Mouse (Mus musculus) cerebellum, adult 18-20 months (tissue): ENCODE measurements around the gene Ftl1.
"Not testable (repeated sequence)": the region's sequence is repeated elsewhere in the genome, so short reads cannot be mapped to it uniquely, and the experiment has no call there.

Experiments used
- DNase-seq, 2 experiments: peaks; one replicate each; pipeline ENCODE4 v3.0.0; 2021

Gene Ftl1

GRCm38 (mm10) chr7:45475291-45475969 is 15.7 kb upstream of the Ftl1 start:
- DNase-seq, result peak; percentile 60 to 65

GRCm38 (mm10) chr7:45470869-45471268 is 11.2 kb upstream of the Ftl1 start:
- peak; percentile 81 to 82 for DNase-seq

DNA sequence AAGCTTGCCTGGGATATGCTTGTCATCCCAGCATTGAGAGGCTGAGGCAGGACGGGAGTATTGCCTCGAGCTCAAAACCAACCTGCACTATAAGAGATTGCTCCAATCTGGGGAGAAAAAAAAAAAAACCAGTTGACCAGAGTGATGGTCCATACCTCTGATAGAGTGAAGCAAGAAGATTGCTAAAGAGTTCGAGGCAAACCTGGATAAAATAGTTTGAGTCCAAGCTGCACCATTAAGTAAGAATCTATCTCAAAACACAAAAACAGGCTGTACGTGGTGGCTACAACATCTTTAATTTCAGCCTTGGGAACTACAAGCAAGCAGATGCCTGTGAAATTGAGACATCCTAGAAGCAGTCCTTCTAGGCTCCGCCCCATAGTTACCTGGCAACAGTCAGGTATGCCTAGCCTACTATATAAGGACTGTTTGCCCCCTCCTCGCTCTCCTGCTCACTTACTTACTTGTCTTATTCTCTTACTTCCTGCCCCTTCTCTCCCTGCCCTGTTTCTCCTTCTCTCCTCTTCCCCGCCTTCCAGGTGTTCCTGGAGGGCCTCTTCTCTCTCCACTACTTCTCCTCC is 7.5 kb upstream of the Ftl1 start:
- DNase-seq, result peak in 1 of 2 experiments; percentile 35

- peak; percentile 98 to 99 for DNase-seq
Measured at GRCm38 (mm10) chr7:45466283-45467089, 6.8 kb upstream of the Ftl1 start, which contains the start of gene Bax. Bax (minus strand) TSS chr7:45466898.

DNA sequence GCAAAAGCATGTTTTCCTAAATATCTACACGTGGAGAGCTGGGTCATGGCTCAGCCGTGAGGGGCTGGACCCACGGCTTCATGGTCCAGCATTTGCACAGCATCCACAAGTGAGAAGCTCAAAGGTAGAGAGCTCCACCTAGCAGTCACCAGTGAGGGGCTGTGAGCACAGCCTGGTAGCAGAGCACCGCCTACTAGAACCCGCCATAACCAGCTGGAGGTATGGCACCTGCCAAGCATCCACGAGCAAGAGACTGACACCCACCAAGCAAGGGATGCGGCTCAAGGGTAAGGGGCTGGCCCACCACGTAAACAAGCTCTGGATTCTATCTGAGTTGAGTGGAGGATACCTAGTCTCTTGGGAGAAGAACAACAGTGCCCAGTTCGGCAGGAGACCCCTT is 5.9 kb upstream of the Ftl1 start:
- no peak for DNase-seq

- peak in 1 of 2 experiments; percentile 21 for DNase-seq
Measured at GRCm38 (mm10) chr7:45465112-45465511, 5.4 kb upstream of the Ftl1 start.

GRCm38 (mm10) chr7:45463987-45464778 is 4.5 kb upstream of the Ftl1 start:
- DNase-seq, result no peak

GRCm38 (mm10) chr7:45462868-45463267 is 3.2 kb upstream of the Ftl1 start:
- DNase-seq, result not testable (repeated sequence)

GRCm38 (mm10) chr7:45462325-45462724 is 2.6 kb upstream of the Ftl1 start:
- DNase-seq, result no peak

DNA sequence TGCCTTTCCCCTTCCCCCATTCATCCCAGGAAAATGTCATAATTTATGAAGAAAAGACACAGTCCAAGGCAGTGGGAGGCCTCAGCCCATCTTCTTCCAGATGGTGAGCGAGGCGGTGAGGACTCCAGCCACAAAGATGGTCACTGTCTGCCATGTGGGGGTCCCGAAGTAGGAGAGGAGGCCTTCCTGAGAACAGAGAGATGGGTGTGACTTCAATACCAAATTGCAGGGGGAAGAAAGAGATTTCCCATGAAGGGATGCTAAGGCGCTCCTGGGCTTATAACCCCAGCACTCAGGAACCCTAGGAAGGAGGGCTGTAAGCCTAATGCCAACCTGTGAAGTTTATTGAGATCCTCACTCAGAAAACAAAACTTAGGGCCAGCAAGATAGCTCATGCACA is 2.1 kb upstream of the Ftl1 start:
- no peak for DNase-seq

- no peak for DNase-seq
Measured at GRCm38 (mm10) chr7:45461326-45461725, 1.6 kb upstream of the Ftl1 start.

DNA sequence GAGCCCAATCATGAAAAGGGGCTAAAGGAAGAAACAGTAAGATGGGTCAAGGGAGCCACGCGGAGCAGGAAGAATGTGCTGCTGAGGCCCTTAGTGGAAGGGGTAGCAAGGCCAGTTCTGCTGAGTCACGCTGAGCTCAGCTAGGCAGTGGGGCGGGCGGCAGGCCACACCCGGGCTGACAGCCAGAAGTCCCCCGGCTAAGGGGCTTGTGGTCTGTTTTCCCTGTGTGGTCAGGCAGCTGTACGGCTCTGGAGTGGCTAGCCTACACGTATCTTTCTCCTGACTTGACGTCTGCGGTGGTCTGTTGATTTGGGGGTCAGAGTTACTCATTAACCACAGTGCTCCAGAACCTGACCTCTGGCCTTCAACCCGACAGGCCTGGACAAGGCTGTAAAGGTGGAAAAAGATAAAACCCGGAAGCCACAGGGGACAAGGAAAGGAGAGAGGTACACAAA is 1.2 kb upstream of the Ftl1 start:
- DNase-seq, result peak in 1 of 2 experiments; percentile 34

DNA sequence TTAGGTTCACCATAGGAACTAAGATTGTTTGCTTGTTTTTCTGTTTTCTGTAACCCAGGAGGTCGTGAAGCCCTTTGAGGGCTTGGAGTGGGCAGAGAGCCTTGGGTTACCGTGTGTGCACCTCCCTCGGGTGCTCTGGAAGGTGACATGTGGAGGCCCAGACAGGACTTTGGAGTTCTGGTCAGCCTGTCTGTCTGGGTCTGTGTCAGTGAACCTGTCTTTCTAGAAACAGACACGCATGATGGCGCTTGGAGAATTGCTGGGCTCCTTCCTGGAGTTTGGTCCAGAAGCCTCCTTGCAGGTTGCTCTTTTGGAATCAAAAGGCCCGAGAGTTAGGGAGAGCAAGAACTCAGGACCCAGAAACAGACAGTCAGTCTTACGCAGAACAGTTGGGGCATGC is 693 bp upstream of the Ftl1 start:
- no peak for DNase-seq

DNA sequence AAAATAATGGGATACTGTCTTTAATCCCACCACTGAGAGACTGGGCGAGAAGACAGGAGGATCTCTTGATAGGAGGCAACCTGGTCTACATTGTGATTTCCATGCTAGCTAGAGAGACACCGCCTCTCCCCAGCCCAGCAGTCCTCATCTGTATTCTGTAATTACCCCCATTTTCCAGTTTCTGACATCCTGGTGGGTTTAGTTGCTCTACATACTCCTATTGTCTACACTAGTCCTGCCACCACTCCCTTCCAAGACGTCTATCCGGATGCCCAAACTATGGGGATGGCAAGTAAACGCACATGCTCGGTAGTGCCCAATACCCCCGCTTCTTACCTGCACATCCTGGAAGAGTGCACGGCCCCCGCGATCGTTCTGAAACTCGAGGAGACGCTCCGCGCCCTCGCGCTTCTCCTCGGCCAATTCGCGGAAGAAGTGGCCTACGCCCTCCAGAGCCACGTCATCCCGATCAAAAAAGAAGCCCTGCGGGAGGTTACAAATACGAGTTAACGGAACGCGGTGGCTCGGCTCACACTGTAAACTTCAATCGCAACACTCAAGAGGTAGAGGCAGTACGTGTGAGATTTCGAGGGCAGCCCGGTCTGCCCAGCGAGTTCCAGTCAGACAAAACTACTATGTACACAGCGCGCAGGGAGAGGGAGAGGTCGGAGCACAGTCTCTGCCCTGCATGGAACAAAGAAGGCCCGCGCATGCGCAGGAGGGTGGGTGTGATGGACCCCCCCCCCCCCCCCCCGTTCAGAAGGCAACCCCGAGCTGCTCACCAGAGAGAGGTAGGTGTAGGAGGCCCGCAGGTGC is 728 bp downstream of the Ftl1 start:
- DNase-seq, result peak; percentile 84 to 86

- DNase-seq, result no peak
Measured at GRCm38 (mm10) chr7:45457204-45458060, 2.3 kb downstream of the Ftl1 start.

DNA sequence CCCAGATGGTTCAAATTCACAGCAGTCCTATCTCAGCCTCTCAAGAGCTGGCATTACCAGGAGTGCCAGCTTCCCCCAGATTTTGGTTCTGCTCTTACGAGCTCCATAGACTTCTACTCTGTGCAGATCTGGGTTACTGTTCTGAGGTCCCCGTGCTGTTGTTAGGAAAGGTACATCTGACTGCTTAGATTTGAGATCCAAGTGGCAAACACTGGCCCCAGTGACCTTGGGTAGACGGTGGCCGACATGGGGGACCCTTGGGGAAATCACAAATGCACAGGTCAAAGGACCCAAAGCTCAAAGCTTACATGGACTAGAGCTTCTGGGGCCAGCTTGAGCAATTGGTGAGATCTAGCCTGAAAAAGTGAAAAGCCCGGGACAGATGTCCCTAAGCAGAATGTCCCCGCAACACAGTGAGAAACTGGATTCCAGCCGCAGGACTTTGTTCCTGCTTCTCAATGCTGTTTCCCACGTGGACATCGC is 2.9 kb downstream of the Ftl1 start:
- DNase-seq, result no peak

DNA sequence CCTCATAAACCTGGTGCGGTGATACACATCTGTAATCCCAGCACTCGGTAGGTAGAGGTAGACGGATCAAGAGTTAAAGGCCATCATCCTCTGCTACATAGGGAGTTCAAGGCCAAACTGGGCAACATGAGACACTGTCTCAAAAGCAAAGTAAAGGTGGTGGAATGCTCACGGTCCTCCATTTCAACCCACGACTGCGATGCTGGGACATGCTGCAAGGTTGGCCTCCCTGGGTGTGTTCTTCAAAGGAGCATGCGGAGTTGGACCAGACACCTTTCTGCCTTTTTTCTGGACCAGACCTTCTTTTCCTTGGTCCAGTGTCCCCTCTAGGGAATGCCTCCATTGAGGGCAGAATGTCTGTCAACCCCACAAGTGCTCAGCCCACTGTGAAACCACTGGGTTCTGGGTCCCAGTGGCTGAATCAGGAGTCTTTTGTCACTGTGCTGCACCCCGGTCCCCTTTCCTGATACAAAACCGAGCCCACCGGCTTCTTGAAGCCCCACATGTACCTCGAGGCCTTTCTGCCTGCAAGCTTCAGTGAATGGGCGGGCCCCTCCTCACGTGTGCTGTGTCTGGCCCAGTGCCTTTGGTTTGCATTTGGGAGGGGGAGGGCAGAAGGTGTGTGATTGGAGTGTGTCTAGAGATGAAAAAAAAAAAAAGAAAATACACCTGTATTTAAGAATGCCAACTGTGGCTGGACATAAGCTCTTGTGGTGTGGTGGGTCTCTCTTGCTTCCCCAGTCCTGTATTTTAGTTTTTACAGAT is 3.6 kb downstream of the Ftl1 start:
- no peak for DNase-seq

- no peak for DNase-seq
Measured at GRCm38 (mm10) chr7:45454971-45455370, 4.7 kb downstream of the Ftl1 start.

GRCm38 (mm10) chr7:45451344-45451982 is 8.2 kb downstream of the Ftl1 start:
- peak; percentile 90 for DNase-seq

- DNase-seq, result no peak
Measured at GRCm38 (mm10) chr7:45449974-45450373, 9.7 kb downstream of the Ftl1 start.
